Mouse (Mus musculus): Measurements from ENCODE around the gene Selenok.

DNA sequence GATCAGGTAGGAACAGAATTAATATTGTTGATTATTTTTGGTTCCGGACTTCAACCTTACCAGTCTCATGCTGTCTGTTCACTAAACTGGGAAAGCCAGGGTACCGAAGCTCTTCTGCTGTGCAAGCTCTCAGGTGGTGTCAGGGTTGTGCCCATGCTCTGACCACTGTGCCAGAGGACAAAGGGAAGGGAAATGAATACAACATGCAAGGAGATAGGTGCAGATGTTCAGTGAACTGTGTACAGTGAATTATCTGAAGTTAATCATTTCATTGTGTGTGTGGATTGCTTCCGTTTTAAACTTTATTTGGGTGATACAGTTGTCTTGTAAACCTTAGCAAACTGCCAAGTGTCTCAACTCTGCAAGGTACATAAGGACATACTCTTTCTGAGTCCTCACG, 20.2 kb downstream of the Selenok start:
- TF ChIP-seq POLR2A (IDR thresholded peaks at IDR 0.05; ENCODE audit: borderline replicate concordance, low read depth, low read length) (no peak), CTCF (IDR thresholded peaks at IDR 0.05; ENCODE audit: low read depth, low read length) (no peak)

All from bone marrow macrophage, adult 2 months (primary cell).